Mouse (Mus musculus) right cerebral cortex, adult 18-20 months (tissue): ENCODE results near the gene Zdhhc17.

Experiments
- DNase-seq: peaks from one replicate; pipeline ENCODE4 v3.0.0; 2022; ENCODE audit warnings: mixed read lengths

The Zdhhc17 gene

DNA sequence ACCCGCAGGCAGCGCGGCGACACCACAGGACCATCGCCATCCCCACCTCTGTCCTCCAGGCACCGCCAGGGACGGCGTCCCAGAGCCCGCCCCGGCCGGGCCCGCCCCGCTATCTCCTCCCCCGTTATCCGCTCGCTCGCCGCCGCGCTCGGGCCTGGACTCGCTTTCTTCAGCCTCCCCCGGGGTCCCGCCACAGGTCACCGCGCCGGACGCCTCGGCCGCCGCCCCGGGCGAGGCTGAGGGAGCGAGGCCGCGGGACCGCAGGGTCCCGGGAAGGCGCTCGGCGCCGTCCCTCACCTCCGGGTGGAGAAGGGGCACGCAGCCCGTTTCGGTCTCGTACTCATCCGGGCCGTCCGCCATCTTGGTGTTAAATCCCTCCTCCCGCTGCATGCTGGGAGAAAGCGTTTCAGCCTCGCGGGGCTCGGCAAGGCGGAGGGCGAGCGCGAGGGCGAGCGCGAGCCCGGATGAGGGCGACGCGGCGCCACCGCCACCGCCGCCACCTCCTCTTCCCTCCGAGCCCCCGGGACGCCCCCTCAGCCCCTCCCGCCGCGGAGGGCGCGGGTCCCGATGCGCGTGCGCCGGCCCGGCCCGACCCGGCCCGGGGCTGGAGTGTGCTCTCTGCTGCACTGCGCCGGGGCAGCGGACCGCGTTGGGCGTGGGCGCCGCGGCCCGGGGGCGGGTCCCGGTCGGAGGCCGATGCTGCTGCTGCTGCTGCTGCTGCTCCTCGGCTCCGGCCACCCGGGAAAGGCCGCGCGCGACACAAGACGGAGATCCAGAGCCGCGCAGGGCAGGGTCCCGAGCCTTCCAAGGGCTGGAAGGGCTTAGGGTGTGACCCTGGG is at the start of gene Zdhhc17:
Gene Zdhhc17, minus strand, starts transcription at position 500 of the 839 bp plus-strand sequence.
- DNase-seq, result peak; percentile 90

DNA sequence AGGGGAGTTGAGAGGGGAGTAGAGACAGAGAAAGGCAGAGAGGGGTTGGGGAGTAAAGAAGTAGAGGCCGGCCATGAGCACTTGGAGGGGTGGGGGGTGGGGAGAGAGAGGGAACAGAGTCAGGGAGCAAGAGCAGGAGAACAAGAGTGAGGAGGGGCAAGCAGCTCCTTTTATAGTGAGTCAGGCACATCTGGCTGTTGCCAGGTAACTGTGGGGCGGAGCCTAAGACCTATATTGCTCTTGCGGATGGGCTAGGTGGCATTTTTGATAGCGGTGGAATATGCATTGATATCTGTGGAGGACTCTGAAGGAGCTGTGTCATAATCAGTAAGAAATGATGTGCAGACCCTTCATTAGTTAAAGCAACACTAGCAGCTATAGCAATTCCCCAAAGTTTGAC is 45.8 kb upstream of the Zdhhc17 start:
- no peak for DNase-seq

DNA sequence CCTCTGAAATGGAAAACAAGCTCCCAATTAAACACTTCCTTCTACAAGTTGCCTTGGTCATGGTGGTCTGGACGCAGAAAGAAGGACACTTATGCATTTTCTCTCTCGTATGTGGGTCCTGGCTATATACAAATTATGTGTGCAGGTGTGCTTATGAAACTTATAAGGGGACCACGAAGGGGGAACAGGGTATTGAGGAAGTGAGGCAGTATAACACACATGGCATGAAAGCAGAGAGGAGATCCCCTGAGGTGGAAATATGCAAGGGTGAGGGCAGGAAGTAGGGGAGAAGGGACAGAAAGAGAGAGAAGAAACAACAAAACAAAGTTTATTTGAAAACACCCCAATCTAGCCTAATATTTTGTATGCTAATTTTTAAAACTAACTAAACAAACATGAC is 41.7 kb upstream of the Zdhhc17 start:
- no peak for DNase-seq

GRCm38 (mm10) chr10:111050511-111050910 is 40.6 kb upstream of the Zdhhc17 start:
- no peak for DNase-seq

- no peak for DNase-seq
Measured at GRCm38 (mm10) chr10:111050061-111050460, 40.1 kb upstream of the Zdhhc17 start.

DNA sequence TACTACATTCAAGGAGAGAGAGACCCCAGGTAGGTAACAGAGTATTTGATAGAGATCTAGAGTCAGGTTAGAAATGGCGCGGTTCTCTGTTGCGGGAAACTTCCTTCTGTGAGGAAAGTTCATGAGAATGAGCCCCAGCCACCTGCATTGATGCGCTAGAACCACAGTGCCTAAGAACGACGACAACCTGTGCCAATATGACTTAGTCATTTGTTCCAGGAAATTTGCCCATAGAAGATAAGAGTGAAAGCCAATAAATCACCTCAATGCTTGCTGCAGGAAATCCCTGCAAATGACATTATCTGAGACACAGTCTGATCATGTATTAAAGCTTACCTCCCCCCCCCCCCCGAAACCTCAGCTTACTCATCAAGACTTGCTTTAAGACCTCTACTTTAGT is 38.0 kb upstream of the Zdhhc17 start:
- no peak for DNase-seq

DNA sequence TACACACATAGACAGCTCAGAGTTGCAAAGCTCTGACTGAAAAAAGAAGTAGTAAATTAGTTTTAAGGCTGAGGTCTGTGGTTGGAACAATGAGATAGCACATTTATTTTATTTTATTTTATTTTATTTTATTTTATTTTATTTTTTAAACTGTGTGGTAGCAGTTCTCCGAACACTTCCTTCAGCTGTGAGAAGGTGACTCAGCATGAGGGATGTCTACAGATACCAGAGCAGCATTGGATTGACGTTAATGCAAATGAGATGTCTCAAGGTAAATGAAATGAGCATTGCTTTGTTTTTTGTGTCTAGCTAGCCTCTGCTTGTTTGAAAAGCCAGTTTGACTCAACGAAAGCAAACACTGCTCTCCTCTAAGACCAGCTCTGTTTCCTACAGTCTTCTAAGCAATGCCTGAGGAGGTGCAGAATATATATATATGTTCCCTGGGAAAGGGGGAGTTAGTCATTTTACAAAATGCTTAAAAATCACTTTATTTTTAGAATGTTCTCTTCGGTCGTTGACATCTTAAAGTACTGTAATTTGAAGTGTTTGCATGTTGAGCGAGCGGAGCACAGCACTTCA is 30.2 kb upstream of the Zdhhc17 start:
- peak; percentile 34 for DNase-seq

DNA sequence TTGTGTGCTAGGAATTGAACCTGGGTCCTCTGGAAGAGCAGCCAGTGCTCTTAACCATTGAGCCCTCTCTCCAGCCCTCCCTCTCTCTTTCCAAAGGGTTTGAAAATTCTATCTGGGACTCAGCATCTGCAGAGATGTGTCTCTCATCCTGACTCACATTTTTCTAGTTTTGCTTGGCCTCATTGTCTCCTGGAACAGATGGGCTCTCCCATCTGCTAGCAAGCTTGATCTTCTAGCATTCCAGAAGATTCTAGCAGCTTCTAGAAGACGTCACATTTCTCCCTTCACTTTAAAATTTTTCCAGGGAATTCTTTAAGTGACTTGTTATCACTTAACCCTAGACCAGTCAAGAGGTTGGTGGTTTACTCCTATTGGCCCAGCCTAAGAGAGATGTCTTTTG is 26.9 kb upstream of the Zdhhc17 start:
- DNase-seq, result peak; percentile 28

DNA sequence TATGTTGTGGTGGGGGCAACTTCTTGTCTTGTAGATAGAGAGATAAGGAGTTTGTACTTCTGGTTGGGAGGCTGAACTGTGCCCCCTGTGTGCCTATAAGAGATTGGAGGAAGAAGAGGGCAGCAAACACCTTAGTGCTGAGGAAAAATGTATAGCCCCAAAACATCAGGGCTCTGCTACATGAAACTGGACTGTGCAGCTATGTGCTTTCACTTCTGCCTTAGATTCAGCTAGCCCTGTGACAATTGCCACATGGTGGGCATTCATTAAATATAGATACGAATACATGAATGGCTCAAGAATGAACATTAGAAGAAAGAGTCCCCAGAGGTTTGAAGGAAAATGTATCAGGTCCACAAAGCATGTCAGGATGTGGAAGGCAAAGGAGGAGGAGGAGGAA is 25.2 kb upstream of the Zdhhc17 start:
- DNase-seq, result no peak

- peak; percentile 74 for DNase-seq
Measured at GRCm38 (mm10) chr10:111031511-111032365, 21.8 kb upstream of the Zdhhc17 start.

DNA sequence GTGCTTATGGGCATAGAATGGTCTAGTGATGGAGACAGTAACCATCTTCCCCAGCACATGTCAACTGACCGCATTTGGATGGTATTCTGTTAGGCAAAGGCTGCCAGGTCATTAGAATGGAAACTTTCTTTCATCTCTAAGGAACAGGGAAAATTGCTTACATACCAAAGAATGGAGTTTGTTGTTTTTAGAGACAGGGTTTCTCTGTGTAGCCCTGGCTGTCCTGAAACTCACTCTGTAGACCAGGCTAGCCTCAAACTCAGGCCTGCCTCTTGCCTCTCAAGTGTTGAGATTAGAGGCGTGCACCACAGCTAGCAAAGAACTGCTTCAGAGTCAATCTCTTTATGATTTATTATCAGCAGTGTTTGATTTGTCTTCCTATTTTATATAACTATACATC is 20.9 kb upstream of the Zdhhc17 start:
- no peak for DNase-seq

DNA sequence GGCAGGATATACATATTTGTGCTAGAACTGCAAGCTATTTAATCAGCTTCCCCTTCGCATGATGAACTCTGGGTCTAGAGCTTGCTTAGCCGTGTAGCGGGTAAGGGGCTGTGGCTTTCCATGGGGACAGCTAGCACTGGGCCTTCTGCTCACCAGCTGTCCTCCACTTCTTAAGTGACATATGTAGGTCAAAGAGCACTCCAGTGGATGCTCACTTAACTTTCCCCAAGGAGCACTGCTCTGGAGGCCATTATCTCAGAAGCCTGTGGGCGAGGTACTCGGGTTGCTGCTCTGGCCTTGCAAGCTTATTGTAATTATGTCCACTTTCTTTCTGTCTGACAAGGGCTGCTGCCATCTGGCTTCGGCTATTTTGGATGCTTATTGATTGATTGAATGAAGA is 16.2 kb upstream of the Zdhhc17 start:
- DNase-seq, result no peak

DNA sequence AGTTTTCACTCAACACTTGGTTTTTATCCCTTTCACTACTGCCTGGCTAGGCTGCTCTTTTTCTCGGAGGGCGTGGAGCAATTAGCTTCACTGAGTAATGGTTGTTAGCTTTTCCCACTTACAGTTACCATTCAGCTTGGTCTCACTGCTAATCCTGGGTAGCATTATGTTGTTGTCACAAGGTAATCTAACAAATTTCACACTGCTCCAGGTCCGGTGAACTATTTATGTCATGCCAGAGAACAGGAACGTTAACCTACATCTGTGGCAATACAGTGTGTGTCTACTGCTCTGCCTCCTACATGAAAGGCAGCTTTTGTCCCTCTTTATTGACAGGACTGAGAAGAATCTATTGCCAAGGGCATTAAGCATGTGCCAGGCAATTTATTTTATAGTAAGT is 14.8 kb upstream of the Zdhhc17 start:
- DNase-seq, result no peak

- no peak for DNase-seq
Measured at GRCm38 (mm10) chr10:111014476-111014875, 4.5 kb upstream of the Zdhhc17 start.

GRCm38 (mm10) chr10:111013265-111013664 is 3.3 kb upstream of the Zdhhc17 start:
- no peak for DNase-seq

GRCm38 (mm10) chr10:111012496-111013038 is 2.6 kb upstream of the Zdhhc17 start:
- DNase-seq, result no peak

GRCm38 (mm10) chr10:111011226-111011765 is 1.4 kb upstream of the Zdhhc17 start:
- peak; percentile 31 for DNase-seq

GRCm38 (mm10) chr10:111010480-111011225 is 713 bp upstream of the Zdhhc17 start:
- DNase-seq, result no peak

DNA sequence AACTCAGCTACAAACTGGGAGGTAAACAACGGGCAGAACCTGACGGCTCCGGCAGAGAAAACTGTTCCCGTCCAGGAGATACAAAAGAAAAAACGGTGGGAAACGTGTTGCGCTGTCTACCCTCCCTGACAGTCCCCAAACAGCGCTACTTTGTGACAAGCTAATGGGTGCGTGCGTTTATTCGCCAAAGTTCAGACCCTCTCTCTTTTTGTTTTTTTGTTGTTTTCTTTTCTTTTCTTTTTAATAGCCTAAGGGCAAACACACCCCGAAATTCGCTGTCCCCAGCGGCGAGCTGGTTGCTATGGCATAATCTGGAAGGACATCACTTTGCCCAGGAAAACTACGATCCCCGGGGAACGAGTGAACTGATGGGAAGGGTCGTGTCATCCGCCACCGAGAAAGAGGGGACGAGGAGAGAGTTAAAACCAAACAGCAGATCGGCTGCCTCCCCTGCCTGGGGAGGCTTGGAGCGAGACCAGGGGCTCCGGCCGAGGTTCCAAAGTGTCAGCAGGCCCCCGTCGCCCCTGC is 763 bp downstream of the Zdhhc17 start:
- no peak for DNase-seq

DNA sequence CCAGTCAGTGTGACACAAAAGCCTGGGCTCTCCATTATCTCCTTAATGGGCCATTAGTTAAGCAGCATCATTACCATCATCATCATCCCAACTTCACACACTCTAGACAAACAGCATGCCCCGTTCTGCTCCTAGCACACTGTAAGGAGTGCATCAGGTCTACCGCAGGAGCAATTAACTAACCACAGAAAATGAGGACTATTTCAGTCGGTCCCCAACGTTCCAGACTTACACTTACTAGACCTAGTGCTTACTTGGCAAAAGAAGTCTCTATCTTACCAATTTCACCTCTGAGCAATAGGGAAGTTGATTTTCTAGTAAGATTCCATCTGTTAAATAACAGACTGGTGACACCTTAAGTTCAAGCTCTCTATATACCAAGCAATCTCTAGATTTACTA is 2.3 kb downstream of the Zdhhc17 start:
- no peak for DNase-seq

DNA sequence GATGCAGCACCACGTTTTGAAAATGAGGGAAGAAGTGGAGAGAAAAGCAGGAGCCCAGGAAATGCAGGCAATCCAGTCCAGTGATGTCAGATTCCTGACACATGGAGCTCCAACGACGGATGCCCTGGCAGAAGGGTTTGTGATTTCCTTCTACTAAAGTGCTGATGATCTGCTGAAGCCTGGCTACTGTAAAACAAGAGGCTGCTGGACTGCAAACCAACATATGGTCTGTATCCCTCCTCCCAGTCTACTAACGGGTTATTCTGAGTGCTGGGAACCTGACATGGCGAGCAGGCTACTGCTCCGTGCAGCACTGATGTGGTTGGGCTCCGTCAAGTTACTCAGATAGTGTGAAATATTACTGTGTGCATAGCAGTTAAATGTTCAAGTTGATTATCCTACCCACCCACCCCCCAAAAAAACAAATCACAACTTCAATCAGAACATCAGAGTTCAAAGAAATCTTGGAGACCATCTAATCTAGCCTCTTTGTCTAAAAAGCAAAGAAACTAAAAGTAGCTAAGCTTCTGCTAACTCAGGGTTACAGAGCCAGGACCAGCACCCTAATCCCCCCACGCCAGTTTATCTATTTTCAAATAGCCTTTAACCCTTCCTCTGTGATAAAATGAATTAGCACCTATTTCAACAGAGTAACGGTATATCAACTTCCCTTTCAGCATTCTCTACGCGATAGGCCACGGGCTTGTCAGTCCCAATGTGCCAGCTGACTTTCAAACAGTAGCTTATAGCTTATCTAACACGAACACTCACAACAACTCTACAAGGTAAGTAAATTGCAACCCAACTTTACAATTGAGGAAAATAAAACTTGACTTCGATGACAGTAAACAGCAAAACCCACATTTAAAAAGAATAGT is 4.1 kb downstream of the Zdhhc17 start:
- DNase-seq, result no peak
